Mouse (Mus musculus) G1E (cell line): Measurements from ENCODE around the gene Wfikkn1.

Source experiments
- CTCF ChIP-seq: IDR thresholded peaks from 2 replicates; pipeline ENCODE4 v1.5.1; 2012; ENCODE audit warnings: low read depth, low read length, inconsistent platforms, mixed read lengths
- GATA1 ChIP-seq: IDR thresholded peaks from 2 replicates; pipeline ENCODE4 v1.6.1; 2012; ENCODE audit warnings: borderline replicate concordance, low read length, inconsistent platforms, mixed read lengths
- GATA2 ChIP-seq: IDR thresholded peaks from 2 replicates; pipeline ENCODE4 v1.6.1; 2012; ENCODE audit warnings: low read depth, low read length, inconsistent platforms, borderline replicate concordance
- POLR2AphosphoS5 ChIP-seq: IDR thresholded peaks from 2 replicates; pipeline ENCODE4 v1.6.1; 2012; ENCODE audit warnings: low read depth, low read length, inconsistent platforms; ENCODE audit not compliant: insufficient replicate concordance
- TAL1 ChIP-seq: conservative IDR thresholded peaks from 2 replicates; pipeline ENCODE4 v1.6.1; 2012; ENCODE audit warnings: low read depth, low read length, inconsistent platforms, mixed read lengths

DNA sequence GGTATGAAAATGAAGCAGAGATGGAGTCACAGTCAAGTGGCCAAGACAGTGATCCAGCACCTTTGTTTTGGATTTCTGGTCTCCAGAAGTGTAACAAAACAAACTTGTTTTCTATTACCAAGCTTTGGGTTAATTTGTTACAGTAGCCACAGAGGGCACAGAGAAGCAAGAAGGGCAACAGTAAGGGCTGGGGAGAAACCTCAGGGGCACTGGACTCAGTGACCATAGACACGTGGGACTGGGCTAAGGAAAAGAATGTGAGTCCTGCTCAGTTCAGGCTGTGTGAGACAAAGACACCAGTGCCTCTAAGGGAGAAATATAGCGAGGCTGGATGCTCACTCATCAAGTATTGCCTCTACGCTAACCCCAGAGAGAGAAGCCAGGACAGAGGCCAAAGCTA lies 8.0 kb downstream of the Wfikkn1 start:
- TF ChIP-seq CTCF (no peak), TAL1 (no peak), GATA1 (no peak), POLR2AphosphoS5 (no peak), GATA2 (no peak)
